Mouse (Mus musculus) cortical plate, adult 2 months (tissue): ENCODE measurements at regions not wholly inside any gene's neighbourhood (a gene's known extent, or its start where the extent isn't known, plus 50 kb on each side); places are given as distances from the start of the nearest gene placed in this dataset.

Experiments used
- H3K27ac ChIP-seq: fragments of 200-500 bp; 2 replicates; pipeline ENCODE4 v1.5.1; 2012; ENCODE audit warnings: low read length, control low read depth, inconsistent platforms; ENCODE audit not compliant: insufficient read depth
- H3K4me1 ChIP-seq: fragments of 200-500 bp; 2 replicates; pipeline ENCODE4 v1.6.1; 2011; ENCODE audit warnings: low read length; ENCODE audit not compliant: control insufficient read depth, insufficient read depth
- H3K4me3 ChIP-seq: fragments of 200-500 bp; 2 replicates; pipeline ENCODE4 v1.5.1; 2011; ENCODE audit warnings: mild to moderate bottlenecking, low read length, control low read depth; ENCODE audit not compliant: insufficient read depth
- CTCF ChIP-seq: fragments of 200-500 bp; IDR thresholded peaks from 2 replicates; pipeline ENCODE4 v1.5.1; 2011; ENCODE audit warnings: mild to moderate bottlenecking, control low read depth, low read length; ENCODE audit not compliant: insufficient read depth; ENCODE audit errors: extremely low read depth
- POLR2A ChIP-seq: fragments of 200-500 bp; IDR thresholded peaks from 2 replicates; pipeline ENCODE4 v1.6.1; 2011; ENCODE audit warnings: mild to moderate bottlenecking, low read length, control low read depth; ENCODE audit not compliant: insufficient read depth; ENCODE audit errors: extremely low read depth

- TF ChIP-seq CTCF = no peak
- no peak for TF ChIP-seq POLR2A
- Histone ChIP-seq H3K27ac (no peak overlapping the region), H3K4me1 (no peaks in the 10 kb centered on the region), H3K4me3 (no peak overlapping the region)
These were observed 58.7 kb upstream of the Sox13 start for GRCm38 (mm10) chr1:133482891-133483290.

- no peak overlapping the region for H3K27ac ChIP-seq
- H3K4me3 ChIP-seq = no peak overlapping the region
- TF ChIP-seq CTCF (no peak), POLR2A (no peak)
- no peaks in the 10 kb centered on the region for H3K4me1 ChIP-seq
These were observed 50.4 kb upstream of the Sox13 start for GRCm38 (mm10) chr1:133474546-133474945.
